Mouse (Mus musculus) limb, embryonic 11.5 days (tissue): ENCODE data around the gene Rho. TPM values are rescaled to one million over a fixed set of nuclear protein-coding genes. Genes with fewer than 3 reads are reported as not detected.

Source experiments
- ATAC-seq: fragments of 200-750 bp; cut with Nextera tagmentation; 2 replicates; pipeline ENCODE4 v1.8.0; 2017; ENCODE audit warnings: low read depth; ENCODE audit not compliant: insufficient number of reproducible peaks, low FRiP score, low TSS enrichment
- DNase-seq: peaks from one replicate; pipeline ENCODE4 v3.0.0-alpha.2; 2015; ENCODE audit warnings: low spot score
- H3K27ac ChIP-seq: fragments of 300-500 bp; sonication (generic); replicated peaks from 2 replicates; pipeline ENCODE4 v1.5.1; 2014; ENCODE audit warnings: low read depth, mild to moderate bottlenecking, low read length
- H3K27me3 ChIP-seq: fragments of 300-500 bp; sonication (generic); 2 replicates; pipeline ENCODE4 v1.6.1; 2014; ENCODE audit warnings: mild to moderate bottlenecking, low read length, mixed read lengths; ENCODE audit not compliant: control insufficient read depth, insufficient read depth
- H3K36me3 ChIP-seq: fragments of 300-500 bp; sonication (generic); 2 replicates; pipeline ENCODE4 v1.6.1; 2014; ENCODE audit warnings: mild to moderate bottlenecking, low read length, moderate library complexity, mixed read lengths; ENCODE audit not compliant: control insufficient read depth, insufficient read depth
- H3K4me1 ChIP-seq: fragments of 300-500 bp; sonication (generic); 2 replicates; pipeline ENCODE4 v1.6.1; 2014; ENCODE audit warnings: low read length, mixed read lengths; ENCODE audit not compliant: control insufficient read depth, insufficient read depth
- H3K4me2 ChIP-seq: fragments of 300-500 bp; sonication (generic); 2 replicates; pipeline ENCODE4 v1.6.1; 2014; ENCODE audit warnings: low read depth, mild to moderate bottlenecking, moderate library complexity; ENCODE audit not compliant: severe bottlenecking
- H3K4me3 ChIP-seq: fragments of 300-500 bp; sonication (generic); 2 replicates; pipeline ENCODE4 v1.5.1; 2014; ENCODE audit warnings: low read depth, low read length
- H3K9ac ChIP-seq: fragments of 300-500 bp; sonication (generic); 2 replicates; pipeline ENCODE4 v1.6.1; 2014; ENCODE audit warnings: mild to moderate bottlenecking, low read length
- H3K9me3 ChIP-seq: fragments of 300-500 bp; sonication (generic); 2 replicates; pipeline ENCODE4 v1.6.1; 2016; ENCODE audit warnings: low read length; ENCODE audit not compliant: control insufficient read depth
- WGBS: fragments of 180-500 bp; shearing (Covaris S2); extraction: QIAGEN DNeasy Blood & Tissue Kit; methylation state at CpG from one replicate; pipeline ENCODE4 v1.1.7; 2014; 5-methylcytosine and 5-hydroxymethylcytosine counted together
- polyA plus RNA-seq: library from polyadenylated mRNA; unstranded; fragments of >200 nt; fragmentation: Nextera tagmentation; extraction: Ambion mirVana; gene quantifications from 2 replicates; pipeline ENCODE4 v1.2.1, GENCODE M21; 2014

Gene Rho
- polyA plus RNA-seq, 1 experiment from 2014 or later = 0.03 TPM

GRCm38 (mm10) chr6:115960322-115960721, 28.8 kb downstream of the Rho start:
- 93% methylated on average over 19 of the region's 19 CpGs for WGBS
- ATAC-seq (no peak), DNase-seq (no peak)
- Histone ChIP-seq H3K4me1 (peaks cover 23% of the 10 kb centered on the region), H3K4me2 (no peak overlapping the region), H3K4me3 (no peak overlapping the region), H3K27me3 (no peaks in the 10 kb centered on the region), H3K9ac (no peak overlapping the region), H3K36me3 (no peaks in the 10 kb centered on the region), H3K9me3 (no peaks in the 10 kb centered on the region), H3K27ac (no peak overlapping the region)

- H3K9ac ChIP-seq = no peak overlapping the region
- H3K27ac ChIP-seq = no peak overlapping the region
- H3K4me1 ChIP-seq = peaks cover 18% of the 10 kb centered on the region
- no peaks in the 10 kb centered on the region for H3K9me3 ChIP-seq
- DNase-seq = no peak
- H3K4me2 ChIP-seq = no peak overlapping the region
- H3K27me3 ChIP-seq = no peaks in the 10 kb centered on the region
- no peak for ATAC-seq
- H3K36me3 ChIP-seq = no peaks in the 10 kb centered on the region
- WGBS = 86% methylated on average over 3 of the region's 3 CpGs
- no peak overlapping the region for H3K4me3 ChIP-seq
Observed at GRCm38 (mm10) chr6:115961743-115962142, 30.2 kb downstream of the Rho start.

GRCm38 (mm10) chr6:115962439-115963085, 31.0 kb downstream of the Rho start:
- DNase-seq (peak; percentile 66), ATAC-seq (no peak)
- H3K27me3 ChIP-seq = no peaks in the 10 kb centered on the region
- no peaks in the 10 kb centered on the region for H3K9me3 ChIP-seq
- H3K9ac ChIP-seq = no peak overlapping the region
- 41% methylated on average over 23 of the region's 23 CpGs for whole genome bisulfite sequencing
- no peak overlapping the region for H3K4me2 ChIP-seq
- H3K4me3 ChIP-seq = no peak overlapping the region
- no peak overlapping the region for H3K27ac ChIP-seq
- H3K36me3 ChIP-seq = no peaks in the 10 kb centered on the region
- peaks cover 10% of the 10 kb centered on the region for H3K4me1 ChIP-seq

- H3K4me3 ChIP-seq = no peak overlapping the region
- H3K9ac ChIP-seq = no peak overlapping the region
- H3K4me1 ChIP-seq = 0 out of 2 replicates have a peak, but pooled peaks cover 8% of the 10 kb centered on the region
- no peaks in the 10 kb centered on the region for H3K36me3 ChIP-seq
- no peaks in the 10 kb centered on the region for H3K27me3 ChIP-seq
- DNase-seq (no peak), ATAC-seq (no peak)
- WGBS = 81% methylated on average over 9 of the region's 9 CpGs
- no peak overlapping the region for H3K4me2 ChIP-seq
- no peak overlapping the region for H3K27ac ChIP-seq
- no peaks in the 10 kb centered on the region for H3K9me3 ChIP-seq
Observed at GRCm38 (mm10) chr6:115963656-115964055, 32.1 kb downstream of the Rho start.

- Histone ChIP-seq H3K9me3 (no peaks in the 10 kb centered on the region), H3K4me2 (no peak overlapping the region), H3K36me3 (no peaks in the 10 kb centered on the region), H3K27me3 (no peaks in the 10 kb centered on the region), H3K27ac (no peak overlapping the region), H3K4me3 (no peak overlapping the region), H3K9ac (no peak overlapping the region), H3K4me1 (peaks cover 22% of the 10 kb centered on the region)
- ATAC-seq = no peak
- WGBS = 95% methylated on average over 19 of the region's 19 CpGs
- no peak for DNase-seq
Observed at GRCm38 (mm10) chr6:115966227-115966966, 34.8 kb downstream of the Rho start.

- Histone ChIP-seq H3K27me3 (no peaks in the 10 kb centered on the region), H3K4me1 (peaks cover 30% of the 10 kb centered on the region), H3K4me3 (no peak overlapping the region), H3K9ac (no peak overlapping the region), H3K9me3 (no peaks in the 10 kb centered on the region), H3K4me2 (no peak overlapping the region), H3K27ac (no peak overlapping the region), H3K36me3 (no peaks in the 10 kb centered on the region)
- no peak for DNase-seq
- ATAC-seq = no peak
- 92% methylated on average over 15 of the region's 15 CpGs for WGBS
Observed at GRCm38 (mm10) chr6:115967291-115967880, 35.8 kb downstream of the Rho start.

GRCm38 (mm10) chr6:115968086-115968485, 36.5 kb downstream of the Rho start:
- Histone ChIP-seq H3K4me2 (no peak overlapping the region), H3K9ac (no peak overlapping the region), H3K27me3 (no peaks in the 10 kb centered on the region), H3K4me3 (no peak overlapping the region), H3K4me1 (peaks cover 30% of the 10 kb centered on the region), H3K9me3 (no peaks in the 10 kb centered on the region), H3K36me3 (no peaks in the 10 kb centered on the region), H3K27ac (no peak overlapping the region)
- DNase-seq = no peak
- WGBS = 58% methylated on average over 5 of the region's 5 CpGs
- ATAC-seq = no peak

GRCm38 (mm10) chr6:115968700-115969099, 37.2 kb downstream of the Rho start:
- no peak overlapping the region for H3K4me2 ChIP-seq
- no peaks in the 10 kb centered on the region for H3K9me3 ChIP-seq
- peaks cover 30% of the 10 kb centered on the region for H3K4me1 ChIP-seq
- DNase-seq = no peak
- 73% methylated on average over 6 of the region's 6 CpGs for WGBS
- no peak overlapping the region for H3K4me3 ChIP-seq
- H3K27ac ChIP-seq = no peak overlapping the region
- no peak for ATAC-seq
- H3K36me3 ChIP-seq = no peaks in the 10 kb centered on the region
- no peaks in the 10 kb centered on the region for H3K27me3 ChIP-seq
- no peak overlapping the region for H3K9ac ChIP-seq
